Mouse (Mus musculus) heart, embryonic 10.5 days (tissue): Measurements from ENCODE around the gene Adar. TPM values are rescaled to one million over a fixed set of nuclear protein-coding genes. Genes with fewer than 3 reads are reported as not detected.

ENCODE experiments used
- DNase-seq: peaks from one replicate; pipeline ENCODE4 v3.0.0-alpha.2; 2017; ENCODE audit warnings: low spot score
- H3K27ac ChIP-seq: fragments of 300-500 bp; sonication (generic); 2 replicates; pipeline ENCODE4 v1.5.1; 2016; ENCODE audit warnings: mild to moderate bottlenecking
- H3K27me3 ChIP-seq: fragments of 300-500 bp; sonication (generic); 2 replicates; pipeline ENCODE4 v1.6.1; 2016; ENCODE audit warnings: mild to moderate bottlenecking; ENCODE audit not compliant: poor library complexity, insufficient read depth, severe bottlenecking
- H3K36me3 ChIP-seq: fragments of 300-500 bp; sonication (generic); 2 replicates; pipeline ENCODE4 v1.6.1; 2016; ENCODE audit warnings: mild to moderate bottlenecking, moderate library complexity
- H3K4me1 ChIP-seq: fragments of 300-500 bp; sonication (generic); 2 replicates; pipeline ENCODE4 v1.6.1; 2016; ENCODE audit warnings: mild to moderate bottlenecking
- H3K4me3 ChIP-seq: fragments of 300-500 bp; sonication (generic); 2 replicates; pipeline ENCODE4 v1.5.1; 2016; ENCODE audit warnings: mild to moderate bottlenecking, moderate library complexity
- H3K9me3 ChIP-seq: fragments of 300-500 bp; sonication (generic); 2 replicates; pipeline ENCODE4 v1.6.1; 2016; ENCODE audit warnings: mild to moderate bottlenecking, moderate library complexity
- WGBS: fragments of 180-500 bp; shearing (Covaris S2); methylation state at CpG from one replicate; pipeline ENCODE4 v1.1.7; 2016; 5-methylcytosine and 5-hydroxymethylcytosine counted together
- polyA plus RNA-seq: library from polyadenylated mRNA; unstranded; fragments of >200 nt; fragmentation: Nextera tagmentation; extraction: Ambion mirVana; gene quantifications from 2 replicates; pipeline ENCODE4 v1.2.1, GENCODE M21; 2016

Gene Adar
- polyA plus RNA-seq, 1 experiment from 2014 or later: 10.0 TPM

- H3K9me3 ChIP-seq: no peaks in the 10 kb centered on the region
- no peaks in the 10 kb centered on the region for H3K4me1 ChIP-seq
- H3K4me3 ChIP-seq: no peak overlapping the region
- no peak overlapping the region for H3K27ac ChIP-seq
- H3K36me3 ChIP-seq: no peaks in the 10 kb centered on the region
- H3K27me3 ChIP-seq: peaks cover 6% of the 10 kb centered on the region; the same call in 1 of the 2 replicates
- DNase-seq: no peak
- 50% methylated on average over 3 of the region's 3 CpGs for WGBS
Observed at GRCm38 (mm10) chr3:89703596-89703995, 11.2 kb upstream of the Adar start.

DNA sequence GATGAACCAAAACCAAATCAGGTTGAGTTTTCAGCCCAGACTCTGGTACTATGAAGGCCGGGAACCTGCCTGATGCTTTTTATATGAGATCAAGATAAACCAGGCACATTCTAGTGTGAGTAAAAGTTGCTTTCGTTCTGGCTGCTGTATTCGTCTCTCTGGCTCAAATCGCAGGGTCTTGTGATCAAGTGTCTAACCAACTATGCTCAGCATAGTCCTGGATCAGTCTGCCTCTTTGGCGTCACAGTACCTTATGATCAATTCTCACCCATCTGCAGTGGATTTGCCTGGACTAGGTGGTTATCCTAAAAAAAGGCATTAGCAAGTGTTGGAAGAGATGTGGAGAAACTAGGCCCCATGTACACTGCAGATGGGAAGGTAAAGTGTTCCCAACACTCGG, 10.8 kb upstream of the Adar start:
- H3K36me3 ChIP-seq: no peaks in the 10 kb centered on the region
- H3K27me3 ChIP-seq: peaks cover 6% of the 10 kb centered on the region; the same call in 1 of the 2 replicates
- WGBS: 78% methylated on average over 6 of the region's 6 CpGs
- H3K9me3 ChIP-seq: no peaks in the 10 kb centered on the region
- no peaks in the 10 kb centered on the region for H3K4me1 ChIP-seq
- no peak overlapping the region for H3K27ac ChIP-seq
- DNase-seq: no peak
- H3K4me3 ChIP-seq: no peak overlapping the region

DNA sequence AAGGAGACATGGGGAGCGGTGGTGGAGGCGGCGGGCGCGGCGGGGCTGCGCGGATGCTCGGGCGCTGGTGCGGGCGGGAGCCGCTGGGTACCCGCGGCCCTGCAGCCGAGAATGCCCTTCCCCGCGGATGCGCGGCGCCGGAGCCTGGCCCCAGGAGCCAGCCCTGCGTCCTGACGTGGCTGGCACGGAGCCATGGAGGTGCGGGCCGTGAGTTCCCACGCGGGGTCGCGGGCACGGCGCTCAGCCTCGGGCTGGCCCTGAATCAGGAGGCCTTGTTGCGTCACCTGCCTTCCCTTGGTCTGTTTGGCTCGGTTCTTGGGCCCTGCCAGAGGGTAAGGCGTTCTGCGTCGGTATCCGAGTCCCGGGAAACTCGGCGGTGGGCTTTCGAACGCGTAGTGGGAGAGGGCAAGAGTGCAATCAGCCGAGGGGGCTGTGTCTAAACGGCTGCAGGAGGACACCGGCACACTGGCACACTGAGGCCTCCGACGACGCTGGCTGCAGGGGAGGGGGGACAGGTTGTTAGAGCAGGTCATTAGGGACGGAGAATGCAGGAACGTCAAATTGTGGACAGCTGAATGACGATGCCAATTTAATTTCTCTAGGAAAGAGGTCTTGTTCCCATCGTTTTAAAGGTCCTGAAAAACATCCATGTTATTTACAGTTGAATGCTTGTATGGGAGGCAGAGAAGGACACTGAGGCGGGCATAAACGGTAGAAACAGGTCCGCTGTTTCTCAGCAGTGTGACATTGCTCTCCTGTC, 565 bp downstream of the Adar start:
- WGBS: 1% methylated on average over 59 of the region's 59 CpGs
- DNase-seq: no peak
- H3K4me1 ChIP-seq: peaks cover 23% of the 10 kb centered on the region
- H3K27me3 ChIP-seq: no peaks in the 10 kb centered on the region
- no peaks in the 10 kb centered on the region for H3K36me3 ChIP-seq
- peak overlapping the region; percentile 99 for H3K4me3 ChIP-seq
- H3K27ac ChIP-seq: peak overlapping the region; percentile 91
- H3K9me3 ChIP-seq: no peaks in the 10 kb centered on the region

DNA sequence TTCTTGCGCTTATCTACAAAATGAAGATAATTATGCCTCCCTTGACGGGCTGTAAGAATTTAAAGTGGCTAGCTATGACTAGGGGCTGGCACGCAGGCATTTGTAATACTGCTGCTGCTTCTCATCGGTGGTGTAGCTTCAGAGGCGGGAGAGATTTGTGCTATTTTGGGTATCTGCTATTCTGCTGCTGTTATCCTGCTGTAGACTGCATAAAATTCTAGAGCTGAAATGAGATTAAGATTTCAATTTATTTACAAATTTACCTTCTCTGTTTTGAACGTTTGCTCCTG, 1.1 kb downstream of the Adar start:
- Histone ChIP-seq H3K9me3 (no peaks in the 10 kb centered on the region), H3K27ac (peak overlapping the region; percentile 91; the same call in 1 of the 2 replicates), H3K4me3 (peak overlapping the region; percentile 99), H3K36me3 (no peaks in the 10 kb centered on the region), H3K27me3 (no peaks in the 10 kb centered on the region), H3K4me1 (peaks cover 23% of the 10 kb centered on the region)
- WGBS: 36% methylated on average over 6 of the region's 6 CpGs
- no peak for DNase-seq

DNA sequence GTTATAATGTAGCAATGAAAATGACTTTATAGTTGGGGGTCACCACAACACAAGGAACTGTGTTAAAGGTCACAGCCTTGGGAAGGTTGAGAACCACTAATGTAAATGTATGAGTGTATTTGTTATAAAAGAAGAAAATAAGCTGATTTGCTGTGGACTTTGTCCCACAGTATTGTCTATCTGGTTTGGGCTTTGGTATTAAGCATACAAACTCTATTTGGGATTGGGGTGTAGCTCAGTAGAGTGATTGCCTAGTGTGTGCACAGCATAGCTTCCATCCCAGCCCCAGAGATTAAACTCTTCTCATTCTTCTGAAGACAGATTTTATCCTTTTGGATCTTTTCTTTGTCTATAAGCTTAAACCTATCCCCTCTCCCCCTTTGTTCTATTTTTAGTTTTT, 7.2 kb downstream of the Adar start:
- no peak overlapping the region for H3K4me3 ChIP-seq
- 0 out of 2 replicates have a peak, but pooled peaks cover 2% of the 10 kb centered on the region for H3K4me1 ChIP-seq
- no peaks in the 10 kb centered on the region for H3K36me3 ChIP-seq
- H3K27me3 ChIP-seq: no peaks in the 10 kb centered on the region
- H3K9me3 ChIP-seq: no peaks in the 10 kb centered on the region
- no peak for DNase-seq
- H3K27ac ChIP-seq: no peak overlapping the region

DNA sequence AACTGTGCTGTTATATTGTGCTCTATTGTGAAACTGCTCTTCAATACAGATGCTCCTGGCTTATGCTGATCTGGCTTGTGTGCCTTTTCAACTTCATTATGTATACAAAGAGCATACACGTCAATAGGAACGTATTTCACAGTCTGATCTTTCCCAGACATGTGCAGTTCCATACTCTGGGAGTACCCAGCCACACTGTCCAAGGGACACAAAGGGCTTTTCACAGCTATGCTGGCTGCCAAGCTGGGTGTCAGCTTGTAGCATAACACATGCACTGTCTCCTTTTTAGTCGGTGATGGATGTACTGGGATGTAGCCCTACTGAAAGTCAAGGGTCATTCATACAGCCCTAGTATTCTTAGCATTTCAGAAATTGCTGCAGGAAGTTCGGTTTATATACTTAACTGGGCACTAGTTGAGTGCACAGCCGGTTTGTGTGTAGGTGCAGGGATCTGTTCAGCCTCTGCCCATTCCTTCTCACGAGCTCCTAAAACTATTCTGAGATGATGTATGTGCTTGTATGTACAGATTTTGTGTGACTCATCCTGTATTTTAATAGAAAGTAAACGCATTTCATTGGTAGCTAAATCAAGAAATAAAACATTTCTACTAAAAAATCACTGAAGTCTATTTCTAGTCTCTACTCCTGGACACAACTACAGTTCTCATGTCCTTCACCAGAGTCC, 8.7 kb downstream of the Adar start:
- no peak for DNase-seq
- no peak overlapping the region for H3K4me3 ChIP-seq
- no peaks in the 10 kb centered on the region for H3K27me3 ChIP-seq

DNA sequence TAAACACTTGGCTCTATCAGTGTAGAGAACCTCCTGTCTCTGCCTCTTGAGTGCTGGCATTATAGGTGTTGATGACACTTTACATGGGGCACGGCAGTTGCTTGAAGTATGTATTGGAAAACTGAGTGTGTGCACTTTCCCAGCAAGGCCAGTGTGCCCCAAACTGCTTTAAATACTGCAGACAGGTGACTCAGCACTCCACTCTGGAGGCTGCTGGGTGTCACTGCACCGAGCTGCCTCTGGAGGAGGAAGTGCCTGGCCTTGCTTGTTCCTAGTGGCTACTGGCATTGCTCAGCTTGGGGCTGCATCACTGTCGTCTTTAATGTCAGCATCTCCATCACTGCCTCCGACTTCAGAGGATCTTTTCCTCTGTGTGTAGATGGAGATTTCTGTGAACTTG, 12.2 kb downstream of the Adar start:
- Histone ChIP-seq H3K36me3 (no peaks in the 10 kb centered on the region), H3K4me3 (no peak overlapping the region), H3K27ac (no peak overlapping the region), H3K9me3 (no peaks in the 10 kb centered on the region), H3K4me1 (peaks cover 20% of the 10 kb centered on the region), H3K27me3 (no peaks in the 10 kb centered on the region)
- 13% methylated on average over 4 of the region's 4 CpGs for WGBS
- DNase-seq: peak; percentile 83

More for the DNA sequence above, 8.7 kb downstream of the Adar start:
- H3K36me3 ChIP-seq: no peaks in the 10 kb centered on the region
- H3K9me3 ChIP-seq: no peaks in the 10 kb centered on the region
- H3K4me1 ChIP-seq: 0 out of 2 replicates have a peak, but pooled peaks cover 6% of the 10 kb centered on the region
- no peak overlapping the region for H3K27ac ChIP-seq
- 79% methylated on average over 7 of the region's 7 CpGs for WGBS

- Histone ChIP-seq H3K4me1 (peaks cover 20% of the 10 kb centered on the region), H3K9me3 (no peaks in the 10 kb centered on the region), H3K27ac (no peak overlapping the region), H3K4me3 (no peak overlapping the region), H3K27me3 (no peaks in the 10 kb centered on the region), H3K36me3 (no peaks in the 10 kb centered on the region)
- DNase-seq: no peak
- WGBS: 75% methylated on average over 2 of the region's 2 CpGs
Observed at GRCm38 (mm10) chr3:89728848-89729247, 14.0 kb downstream of the Adar start.

DNA sequence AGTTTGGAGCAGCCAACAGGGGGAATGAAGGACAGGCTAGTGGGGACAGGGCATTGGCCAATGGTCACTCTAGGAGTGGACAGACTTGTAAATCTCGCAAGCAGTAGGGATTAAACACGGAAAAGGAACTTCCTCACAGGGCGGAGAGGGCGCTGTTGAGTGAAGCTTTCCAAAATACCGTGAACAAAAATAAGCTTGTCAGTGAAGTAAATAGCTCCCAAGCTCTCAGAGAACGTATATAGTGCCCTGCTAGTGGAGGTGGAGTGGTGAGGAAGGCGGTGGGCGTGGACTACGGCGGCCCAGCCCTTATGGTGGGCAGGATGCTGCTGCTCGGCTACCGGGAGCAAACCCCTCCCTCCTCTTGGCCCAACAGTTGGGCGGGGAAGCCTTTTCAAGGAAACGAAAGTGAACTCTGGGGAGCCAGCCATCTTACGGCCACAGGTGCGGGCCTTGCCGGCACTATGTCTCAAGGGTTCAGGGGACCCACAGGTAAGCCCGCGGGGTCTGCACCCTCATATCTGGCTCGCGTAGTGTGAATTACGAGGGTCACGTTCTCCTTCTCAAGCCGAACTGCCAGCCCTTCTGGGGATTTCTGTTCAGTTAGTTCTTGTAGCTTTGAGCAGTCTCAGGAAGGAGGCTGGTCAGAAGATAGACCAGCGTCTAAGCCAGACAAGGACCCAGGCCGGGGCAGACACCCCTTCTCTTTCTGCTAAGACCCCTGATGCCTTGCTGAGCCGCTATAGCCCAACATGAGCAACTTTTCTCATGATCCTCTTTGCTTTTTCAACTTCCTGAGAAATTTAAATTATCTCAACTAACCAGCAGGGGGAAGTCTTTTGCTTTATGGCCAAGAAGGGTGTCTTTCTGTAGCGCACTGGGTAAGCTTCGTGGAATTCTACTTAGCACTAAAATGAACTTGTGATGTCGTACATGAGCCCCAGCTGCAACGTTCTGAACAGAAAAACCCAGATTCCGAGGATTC, 15.8 kb downstream of the Adar start:
- Histone ChIP-seq H3K27ac (peak overlapping the region; percentile 85), H3K36me3 (peaks cover 4% of the 10 kb centered on the region), H3K4me3 (peak overlapping the region; percentile 75), H3K9me3 (no peaks in the 10 kb centered on the region), H3K27me3 (no peaks in the 10 kb centered on the region), H3K4me1 (peaks cover 20% of the 10 kb centered on the region)
- 3% methylated on average over 32 of the region's 32 CpGs for WGBS
- peak; percentile 93 for DNase-seq

DNA sequence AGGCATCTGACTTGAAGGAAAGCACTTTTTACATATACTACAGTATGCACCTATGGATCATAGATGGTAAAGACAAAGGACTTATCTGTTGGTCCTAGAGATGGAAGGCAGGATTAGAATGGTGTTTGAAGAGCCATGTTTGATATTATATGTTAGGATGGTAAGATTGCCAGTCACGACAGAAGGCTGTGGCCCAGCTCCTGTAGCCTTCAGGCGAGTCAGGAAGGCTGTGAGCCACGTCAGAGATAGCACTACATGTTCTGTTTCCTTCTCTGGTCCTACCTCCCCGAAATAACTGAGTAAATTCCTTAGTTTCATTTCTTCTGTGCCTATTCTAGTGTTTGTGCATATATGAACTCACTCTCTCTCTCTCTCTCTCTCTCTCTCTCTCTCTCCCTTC, 17.3 kb downstream of the Adar start:
- DNase-seq: no peak

DNA sequence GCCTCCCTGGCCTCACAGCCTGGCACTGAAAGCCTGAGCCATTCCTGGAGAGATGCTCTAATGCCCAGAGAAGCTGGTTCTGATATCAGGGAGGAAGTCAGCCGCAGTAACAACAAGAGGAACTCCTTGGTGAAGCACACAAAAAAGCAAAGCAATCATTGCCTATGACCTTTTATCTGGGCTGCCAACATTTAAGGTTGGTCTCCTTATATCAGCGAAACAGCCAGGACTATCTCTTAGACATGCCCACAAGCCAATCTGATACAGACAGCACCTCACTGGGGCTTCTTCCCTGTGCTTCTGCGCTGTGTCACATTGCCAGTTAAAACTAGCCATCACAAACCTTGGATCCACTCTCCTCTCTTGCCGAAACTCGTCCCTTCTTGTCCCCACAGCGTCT, 23.7 kb downstream of the Adar start:
- Histone ChIP-seq H3K9me3 (no peaks in the 10 kb centered on the region), H3K27me3 (no peaks in the 10 kb centered on the region), H3K4me3 (no peak overlapping the region), H3K4me1 (no peaks in the 10 kb centered on the region), H3K36me3 (peaks cover 51% of the 10 kb centered on the region), H3K27ac (no peak overlapping the region)
- no peak for DNase-seq
- WGBS: 89% methylated on average over 6 of the region's 6 CpGs

More for the DNA sequence above, 17.3 kb downstream of the Adar start:
- H3K9me3 ChIP-seq: no peaks in the 10 kb centered on the region
- no peak overlapping the region for H3K27ac ChIP-seq
- H3K27me3 ChIP-seq: no peaks in the 10 kb centered on the region
- H3K36me3 ChIP-seq: peaks cover 8% of the 10 kb centered on the region
- H3K4me1 ChIP-seq: peaks cover 17% of the 10 kb centered on the region
- no peak overlapping the region for H3K4me3 ChIP-seq
- WGBS: 79% methylated on average over 4 of the region's 4 CpGs

DNA sequence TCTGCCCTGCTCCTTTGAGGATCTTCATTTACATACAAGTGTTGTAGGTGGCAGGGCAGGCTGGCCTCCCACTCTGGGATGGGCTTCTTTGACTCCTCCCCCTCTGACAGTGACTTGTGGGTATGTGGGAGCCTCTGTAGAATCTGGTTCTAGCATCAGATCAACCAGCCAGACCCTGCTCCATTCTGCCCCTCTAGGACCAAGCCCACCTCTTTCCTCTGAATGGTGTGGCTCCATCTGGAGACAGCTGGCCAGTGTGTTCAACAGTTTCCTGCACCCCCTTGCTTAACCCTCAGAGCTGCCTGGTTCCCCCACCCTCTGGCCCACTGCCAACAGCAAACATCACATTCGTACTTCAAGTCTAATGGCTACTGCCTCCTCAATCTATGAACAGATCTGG, 37.5 kb downstream of the Adar start:
- Histone ChIP-seq H3K9me3 (no peaks in the 10 kb centered on the region), H3K27ac (no peak overlapping the region), H3K4me3 (no peak overlapping the region), H3K36me3 (peaks cover 53% of the 10 kb centered on the region), H3K4me1 (peaks cover 9% of the 10 kb centered on the region; the same call in 1 of the 2 replicates), H3K27me3 (peaks cover 7% of the 10 kb centered on the region; the same call in 1 of the 2 replicates)
- no peak for DNase-seq
- 74% methylated on average over 1 of the region's 1 CpGs for WGBS
